Mouse (Mus musculus): ENCODE measurements around the gene Rexo4.
A peak's percentile ranks its signal among the peaks of the same experiment; 100 is the strongest.

The Rexo4 gene

GRCm38 (mm10) chr2:26943253-26943652 is 20.9 kb downstream of the Rexo4 start:
- DNase-seq (ENCODE audit: low read depth, low spot score), result no peak

GRCm38 (mm10) chr2:26941539-26941938 is 22.6 kb downstream of the Rexo4 start:
- no peak for DNase-seq (ENCODE audit: low read depth, low spot score)

GRCm38 (mm10) chr2:26936425-26936824 is 27.8 kb downstream of the Rexo4 start:
- DNase-seq (ENCODE audit: low read depth, low spot score), result no peak

GRCm38 (mm10) chr2:26935286-26935685 is 28.9 kb downstream of the Rexo4 start:
- DNase-seq (ENCODE audit: low read depth, low spot score), result no peak

- DNase-seq (ENCODE audit: low read depth, low spot score), result peak; percentile 92
Observed at GRCm38 (mm10) chr2:26933304-26934055, 30.7 kb downstream of the Rexo4 start, which contains the start of the genes Surf4 and Stkld1. Gene Surf4 (minus strand): TSS chr2:26933928. Gene Stkld1 (plus strand): TSS chr2:26934047.

- DNase-seq (ENCODE audit: low read depth, low spot score), result no peak
Observed at GRCm38 (mm10) chr2:26932473-26933303, 31.5 kb downstream of the Rexo4 start.

GRCm38 (mm10) chr2:26930390-26930789 is 33.8 kb downstream of the Rexo4 start:
- peak; percentile 64 for DNase-seq (ENCODE audit: low read depth, low spot score)

- no peak for DNase-seq (ENCODE audit: low read depth, low spot score)
Observed at GRCm38 (mm10) chr2:26927745-26928476, 36.3 kb downstream of the Rexo4 start.

- DNase-seq (ENCODE audit: low read depth, low spot score), result no peak
Observed at GRCm38 (mm10) chr2:26921784-26922183, 42.4 kb downstream of the Rexo4 start.

GRCm38 (mm10) chr2:26920190-26920855 is 43.9 kb downstream of the Rexo4 start:
- DNase-seq (ENCODE audit: low read depth, low spot score), result no peak

GRCm38 (mm10) chr2:26919684-26920083 is 44.5 kb downstream of the Rexo4 start:
- DNase-seq (ENCODE audit: low read depth, low spot score), result no peak

GRCm38 (mm10) chr2:26916738-26917137 is 47.4 kb downstream of the Rexo4 start:
- no peak for DNase-seq (ENCODE audit: low read depth, low spot score)

GRCm38 (mm10) chr2:26915927-26916728 is 48.1 kb downstream of the Rexo4 start, which contains the start of the genes Surf2 and Surf1:
Gene Surf2 (plus strand): TSS chr2:26916367.
Gene Surf1 (minus strand): TSS chr2:26916530.
- peak; percentile 86 for DNase-seq (ENCODE audit: low read depth, low spot score)

- no peak for DNase-seq (ENCODE audit: low read depth, low spot score)
Observed at GRCm38 (mm10) chr2:26914148-26914941, 49.8 kb downstream of the Rexo4 start.

- DNase-seq (ENCODE audit: low read depth, low spot score), result no peak
Observed at GRCm38 (mm10) chr2:26913416-26914147, 50.6 kb downstream of the Rexo4 start.

GRCm38 (mm10) chr2:26912253-26912770 is 51.9 kb downstream of the Rexo4 start:
- DNase-seq (ENCODE audit: low read depth, low spot score), result no peak

GRCm38 (mm10) chr2:26910994-26911765 is 53.0 kb downstream of the Rexo4 start:
- peak; percentile 76 for DNase-seq (ENCODE audit: low read depth, low spot score)

Data from mesoderm, embryonic 11.5 days (tissue).